Mouse (Mus musculus) hindbrain, embryonic 11.5 days (tissue): Measurements from ENCODE around the gene Pex12. TPM values are rescaled to one million over a fixed set of nuclear protein-coding genes. Genes with fewer than 3 reads are reported as not detected.
A peak's percentile ranks its signal among the peaks of the same experiment; 100 is the strongest.

Source experiments
- ATAC-seq: fragments of 200-750 bp; cut with Nextera tagmentation; 2 replicates; pipeline ENCODE4 v1.8.0; 2017; ENCODE audit warnings: mild to moderate bottlenecking, moderate TSS enrichment, moderate library complexity; ENCODE audit not compliant: low FRiP score
- DNase-seq: peaks from one replicate; pipeline ENCODE4 v3.0.0-alpha.2; 2015; ENCODE audit warnings: low spot score
- H3K27ac ChIP-seq: fragments of 300-500 bp; sonication (generic); 2 replicates; pipeline ENCODE4 v1.5.1; 2014; ENCODE audit warnings: mild to moderate bottlenecking, low read depth, low read length
- H3K27me3 ChIP-seq: fragments of 300-500 bp; sonication (generic); 2 replicates; pipeline ENCODE4 v1.6.1; 2014; ENCODE audit warnings: mild to moderate bottlenecking, low read length, moderate library complexity, mixed read lengths; ENCODE audit not compliant: control insufficient read depth, insufficient read depth
- H3K36me3 ChIP-seq: fragments of 300-500 bp; sonication (generic); 2 replicates; pipeline ENCODE4 v1.6.1; 2014; ENCODE audit warnings: mild to moderate bottlenecking, low read length, moderate library complexity, mixed read lengths; ENCODE audit not compliant: control insufficient read depth, insufficient read depth
- H3K4me1 ChIP-seq: fragments of 300-500 bp; sonication (generic); replicated peaks from 2 replicates; pipeline ENCODE4 v1.6.1; 2014; ENCODE audit warnings: low read length, mixed read lengths; ENCODE audit not compliant: control insufficient read depth, insufficient read depth
- H3K4me2 ChIP-seq: fragments of 300-500 bp; sonication (generic); replicated peaks from 2 replicates; pipeline ENCODE4 v1.6.1; 2014; ENCODE audit warnings: mild to moderate bottlenecking, low read depth, low read length
- H3K4me3 ChIP-seq: fragments of 300-500 bp; sonication (generic); 2 replicates; pipeline ENCODE4 v1.5.1; 2014; ENCODE audit warnings: low read depth, low read length
- H3K9ac ChIP-seq: fragments of 300-500 bp; sonication (generic); 2 replicates; pipeline ENCODE4 v1.6.1; 2014; ENCODE audit warnings: low read depth, low read length
- H3K9me3 ChIP-seq: fragments of 300-500 bp; sonication (generic); 2 replicates; pipeline ENCODE4 v1.6.1; 2016; ENCODE audit warnings: low read length; ENCODE audit not compliant: control insufficient read depth
- WGBS: fragments of 180-500 bp; shearing (Covaris S2); extraction: QIAGEN DNeasy Blood & Tissue Kit; methylation state at CpG from one replicate; pipeline ENCODE4 v1.1.7; 2014; 5-methylcytosine and 5-hydroxymethylcytosine counted together
- polyA plus RNA-seq: library from polyadenylated mRNA; unstranded; fragments of >200 nt; fragmentation: Nextera tagmentation; extraction: Ambion mirVana; gene quantifications from 2 replicates; pipeline ENCODE4 v1.2.1, GENCODE M21; 2014

Gene Pex12
- polyA plus RNA-seq, 1 experiment from 2014 or later, result 20.3 TPM

DNA sequence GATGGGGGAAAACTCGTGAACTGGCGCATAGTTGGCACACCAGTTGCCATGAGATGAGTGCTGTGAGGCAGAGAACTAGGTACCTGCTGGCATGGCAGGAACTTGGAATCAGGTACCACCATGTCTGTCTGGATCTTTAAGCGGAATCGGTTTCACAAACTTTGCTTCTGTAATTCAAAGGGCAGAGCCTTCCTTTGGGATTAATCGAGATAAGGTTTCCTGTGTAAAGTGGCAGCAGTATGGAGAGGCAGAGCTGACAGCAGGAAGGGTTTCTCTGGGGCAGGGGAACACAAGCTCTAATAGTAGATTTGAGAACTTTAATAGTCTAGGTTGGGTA is 10.2 kb downstream of the Pex12 start:
- peak overlapping the region; percentile 79 for H3K9ac ChIP-seq
- peaks cover 3% of the 10 kb centered on the region; the same call in 1 of the 2 replicates for H3K4me1 ChIP-seq
- H3K4me2 ChIP-seq, result peak overlapping the region; percentile 76
- H3K27me3 ChIP-seq, result no peaks in the 10 kb centered on the region
- no peak overlapping the region for H3K27ac ChIP-seq
- WGBS, result 7% methylated on average over 5 of the region's 5 CpGs
- peak overlapping the region; percentile 64 for H3K4me3 ChIP-seq
- ATAC-seq (no peak), DNase-seq (no peak)
- H3K36me3 ChIP-seq, result no peaks in the 10 kb centered on the region
- no peaks in the 10 kb centered on the region for H3K9me3 ChIP-seq

DNA sequence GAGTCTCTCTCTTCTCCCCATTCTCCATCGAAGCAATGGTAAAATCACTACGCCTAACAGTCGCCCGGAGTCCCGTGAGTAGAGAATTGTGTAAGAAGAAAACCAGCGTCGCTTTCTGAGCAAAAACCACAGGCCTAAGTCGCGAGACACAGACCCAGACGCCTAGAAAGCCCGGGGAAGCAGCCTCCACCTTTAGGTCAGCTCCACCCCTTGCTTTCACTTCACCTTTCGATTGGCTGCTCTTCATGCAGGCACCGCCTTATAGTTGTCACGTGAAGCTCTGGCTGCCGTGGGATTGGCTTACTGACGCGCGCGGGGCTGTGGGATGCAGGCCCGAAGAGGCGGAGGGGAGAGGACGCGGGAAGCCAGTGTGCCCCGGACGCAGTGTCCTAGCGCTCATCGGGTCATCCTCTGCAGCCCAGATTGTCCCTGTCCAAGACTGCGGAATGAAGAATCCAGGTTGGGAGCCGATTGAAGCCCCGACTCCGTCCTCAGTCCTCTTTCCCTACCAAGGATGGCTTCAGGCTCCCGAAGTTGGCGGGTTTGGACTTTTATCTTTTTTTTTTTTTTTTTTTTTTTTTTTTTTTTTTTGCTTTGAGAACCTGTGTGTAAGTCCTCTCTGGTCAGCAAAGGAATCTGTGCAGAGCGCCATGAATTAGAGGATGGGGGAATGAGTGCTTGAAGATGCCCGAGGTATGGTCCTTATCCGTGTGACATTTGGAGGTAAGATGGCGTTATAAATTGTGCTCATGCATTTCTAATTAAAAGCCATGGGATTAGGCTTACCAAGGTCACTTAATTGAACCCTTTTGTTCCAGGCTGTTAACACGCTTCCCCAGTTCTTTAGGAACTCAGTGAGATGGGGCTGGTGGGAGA is 10.8 kb downstream of the Pex12 start:
- peak; percentile 99 for ATAC-seq
- Histone ChIP-seq H3K4me2 (peak overlapping the region; percentile 76), H3K9ac (peak overlapping the region; percentile 79), H3K27me3 (no peaks in the 10 kb centered on the region), H3K9me3 (no peaks in the 10 kb centered on the region), H3K36me3 (no peaks in the 10 kb centered on the region), H3K4me1 (peaks cover 3% of the 10 kb centered on the region; the same call in 1 of the 2 replicates), H3K4me3 (peak overlapping the region; percentile 64), H3K27ac (no peak overlapping the region; the same call in 1 of the 2 replicates)
- peak; percentile 92 for DNase-seq
- under 1% methylated on average over 38 of the region's 38 CpGs for whole genome bisulfite sequencing

DNA sequence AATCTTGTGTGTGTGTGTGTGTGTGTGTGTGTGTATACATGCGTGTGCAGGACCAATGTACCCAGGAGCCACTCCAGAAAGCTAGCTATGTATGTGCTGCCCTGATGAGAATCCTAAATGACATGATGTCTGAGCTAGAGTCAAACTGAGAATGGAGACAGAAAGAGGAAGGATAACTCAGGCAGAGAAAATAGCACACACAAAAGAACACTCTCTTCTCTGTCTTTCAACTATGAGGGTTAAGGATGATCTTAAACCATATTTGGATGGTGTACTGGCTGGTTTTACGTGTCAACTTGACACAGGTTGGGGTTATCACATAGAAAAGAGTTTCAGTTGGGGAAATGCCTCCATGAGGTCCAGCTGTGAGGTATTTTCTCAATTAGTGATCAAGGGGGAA is 12.8 kb downstream of the Pex12 start:
- 82% methylated on average over 2 of the region's 2 CpGs for WGBS
- no peak overlapping the region for H3K9ac ChIP-seq
- no peaks in the 10 kb centered on the region for H3K36me3 ChIP-seq
- no peak overlapping the region for H3K27ac ChIP-seq
- H3K4me3 ChIP-seq, result no peak overlapping the region
- H3K27me3 ChIP-seq, result no peaks in the 10 kb centered on the region
- no peak overlapping the region for H3K4me2 ChIP-seq
- H3K9me3 ChIP-seq, result no peaks in the 10 kb centered on the region
- no peak for DNase-seq
- H3K4me1 ChIP-seq, result peaks cover 3% of the 10 kb centered on the region; the same call in 1 of the 2 replicates
- no peak for ATAC-seq

DNA sequence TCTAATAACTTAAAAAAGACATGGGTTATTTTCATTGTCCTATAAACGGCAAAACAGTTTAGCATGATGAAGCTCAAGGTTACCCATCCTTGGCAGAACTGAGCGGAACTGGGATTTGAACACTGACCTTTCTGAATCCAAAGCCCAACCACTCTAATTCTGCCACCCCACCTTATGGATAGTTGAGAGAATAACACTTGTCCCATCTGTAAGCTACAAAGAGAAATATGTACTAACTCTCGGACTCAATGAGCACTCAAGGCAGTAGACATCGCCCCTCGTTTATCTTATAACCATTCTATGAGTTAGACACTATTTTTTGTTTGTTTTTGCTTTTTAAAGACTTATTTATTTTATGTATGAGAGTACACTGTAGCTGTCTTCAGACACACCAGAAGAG is 13.3 kb downstream of the Pex12 start:
- H3K9me3 ChIP-seq, result no peaks in the 10 kb centered on the region
- WGBS, result 92% methylated on average over 5 of the region's 5 CpGs
- DNase-seq, result no peak
- H3K27me3 ChIP-seq, result no peaks in the 10 kb centered on the region
- H3K9ac ChIP-seq, result no peak overlapping the region
- ATAC-seq, result no peak
- H3K27ac ChIP-seq, result no peak overlapping the region
- H3K4me1 ChIP-seq, result peaks cover 3% of the 10 kb centered on the region; the same call in 1 of the 2 replicates
- H3K4me3 ChIP-seq, result no peak overlapping the region
- no peaks in the 10 kb centered on the region for H3K36me3 ChIP-seq
- H3K4me2 ChIP-seq, result no peak overlapping the region

DNA sequence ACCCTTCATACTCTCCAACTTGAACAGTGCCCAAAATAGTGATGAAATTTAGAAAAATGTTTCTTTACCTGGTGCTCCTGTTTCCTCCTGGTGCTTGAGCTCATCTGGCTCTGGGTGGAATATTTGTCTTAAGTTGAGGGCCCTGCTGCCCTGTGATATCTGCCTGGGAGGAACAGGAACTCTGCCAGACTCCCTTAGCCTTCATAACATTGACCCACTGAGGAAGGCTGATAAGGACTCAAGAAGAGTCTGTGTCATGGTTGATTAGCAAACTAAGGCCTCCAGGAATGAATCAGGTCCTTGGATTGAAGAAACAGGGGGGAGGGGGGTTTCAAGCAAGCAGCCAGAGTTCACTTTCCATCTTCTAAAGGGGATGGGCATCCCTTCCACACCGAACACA is 15.8 kb downstream of the Pex12 start, which contains the start of gene Slfn14:
Slfn14 (minus strand) TSS at position 161 of the 400 bp plus-strand sequence.
- no peaks in the 10 kb centered on the region for H3K36me3 ChIP-seq
- H3K4me2 ChIP-seq, result no peak within 1 kb of the TSS
- no peak within 1 kb of the TSS for H3K4me3 ChIP-seq
- DNase-seq (no peak), ATAC-seq (no peak)
- WGBS, result 76% methylated on average over 1 of the region's 1 CpGs
- H3K9me3 ChIP-seq, result no peaks in the 10 kb centered on the region
- no peaks in the 10 kb centered on the region; the same call in 1 of the 2 replicates for H3K4me1 ChIP-seq
- H3K27ac ChIP-seq, result no peak within 1 kb of the TSS
- no peaks in the 10 kb centered on the region for H3K27me3 ChIP-seq
- no peak within 1 kb of the TSS for H3K9ac ChIP-seq

DNA sequence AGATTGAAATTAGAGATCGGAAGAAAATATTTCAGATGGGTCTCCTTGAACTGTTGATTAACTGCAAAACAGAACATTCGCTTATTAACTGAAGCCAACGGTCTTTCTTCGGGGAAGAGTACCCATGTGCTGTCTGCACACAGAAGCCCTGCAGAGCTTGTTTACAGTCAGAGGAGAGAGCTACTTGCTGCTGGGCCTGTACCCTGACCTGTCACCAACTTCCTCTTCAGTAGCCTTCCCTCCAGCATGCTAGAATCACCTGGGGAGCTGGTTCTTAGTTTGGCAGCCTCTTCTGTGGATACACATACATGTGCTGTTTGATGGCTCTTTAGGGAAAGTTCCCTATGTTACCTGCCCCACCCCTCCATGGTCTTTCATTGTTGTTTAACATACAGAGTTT is 16.8 kb downstream of the Pex12 start:
- H3K9ac ChIP-seq, result no peak overlapping the region
- no peaks in the 10 kb centered on the region for H3K9me3 ChIP-seq
- no peak overlapping the region for H3K4me3 ChIP-seq
- H3K27me3 ChIP-seq, result no peaks in the 10 kb centered on the region
- H3K4me1 ChIP-seq, result no peaks in the 10 kb centered on the region
- H3K4me2 ChIP-seq, result no peak overlapping the region
- no peak for ATAC-seq
- no peak for DNase-seq
- no peaks in the 10 kb centered on the region for H3K36me3 ChIP-seq
- WGBS, result 90% methylated on average over 4 of the region's 4 CpGs
- H3K27ac ChIP-seq, result no peak overlapping the region

DNA sequence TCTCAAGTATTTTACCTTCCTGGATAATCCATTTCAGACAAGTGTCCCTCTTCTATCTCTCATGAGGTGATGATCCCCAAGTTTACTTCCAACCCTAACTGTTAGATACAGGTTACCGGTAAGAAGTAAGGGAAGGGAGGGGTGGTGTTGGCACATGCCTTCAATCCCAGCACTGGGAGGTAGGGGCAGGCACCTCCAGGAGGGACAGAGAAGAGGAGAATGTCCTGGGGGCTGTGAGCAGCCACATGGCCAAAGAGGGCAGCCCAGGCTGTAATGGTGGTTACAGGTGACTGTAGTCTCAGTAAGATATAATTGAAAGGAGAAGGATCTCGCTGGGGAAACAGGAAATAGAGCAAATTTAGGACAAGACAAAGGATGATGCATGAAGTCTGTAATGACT is 20.3 kb downstream of the Pex12 start:
- Histone ChIP-seq H3K36me3 (no peaks in the 10 kb centered on the region), H3K27me3 (no peaks in the 10 kb centered on the region), H3K27ac (no peak overlapping the region), H3K4me1 (no peaks in the 10 kb centered on the region), H3K4me3 (no peak overlapping the region), H3K9ac (no peak overlapping the region), H3K9me3 (no peaks in the 10 kb centered on the region), H3K4me2 (no peak overlapping the region)
- ATAC-seq, result no peak
- DNase-seq, result no peak
- 80% methylated on average over 2 of the region's 2 CpGs for WGBS

DNA sequence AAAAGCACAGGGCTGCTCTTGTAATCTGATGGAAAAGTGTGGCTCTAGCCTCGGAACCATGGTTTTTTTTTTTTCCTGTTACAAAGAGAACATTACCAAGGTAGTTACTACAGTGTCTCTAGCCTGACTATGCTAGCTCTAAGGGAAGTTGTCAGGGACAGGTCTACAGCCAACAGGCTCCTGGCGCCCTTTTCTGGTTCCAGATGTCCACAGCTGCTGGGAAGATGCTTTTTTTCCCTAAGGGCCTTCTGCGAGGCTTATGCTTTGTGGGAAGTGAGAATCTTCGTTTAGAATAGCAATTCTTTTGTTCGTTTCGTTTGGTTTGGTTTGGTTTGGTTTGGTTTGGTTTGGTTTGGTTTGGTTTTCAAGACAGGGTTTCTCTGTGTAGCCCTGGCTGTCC is 22.7 kb downstream of the Pex12 start:
- Histone ChIP-seq H3K4me3 (no peak overlapping the region), H3K27me3 (no peaks in the 10 kb centered on the region), H3K4me1 (no peaks in the 10 kb centered on the region), H3K36me3 (no peaks in the 10 kb centered on the region), H3K9me3 (no peaks in the 10 kb centered on the region), H3K9ac (no peak overlapping the region), H3K4me2 (no peak overlapping the region), H3K27ac (no peak overlapping the region)
- WGBS, result 78% methylated on average over 6 of the region's 6 CpGs
- no peak for ATAC-seq
- DNase-seq, result no peak

DNA sequence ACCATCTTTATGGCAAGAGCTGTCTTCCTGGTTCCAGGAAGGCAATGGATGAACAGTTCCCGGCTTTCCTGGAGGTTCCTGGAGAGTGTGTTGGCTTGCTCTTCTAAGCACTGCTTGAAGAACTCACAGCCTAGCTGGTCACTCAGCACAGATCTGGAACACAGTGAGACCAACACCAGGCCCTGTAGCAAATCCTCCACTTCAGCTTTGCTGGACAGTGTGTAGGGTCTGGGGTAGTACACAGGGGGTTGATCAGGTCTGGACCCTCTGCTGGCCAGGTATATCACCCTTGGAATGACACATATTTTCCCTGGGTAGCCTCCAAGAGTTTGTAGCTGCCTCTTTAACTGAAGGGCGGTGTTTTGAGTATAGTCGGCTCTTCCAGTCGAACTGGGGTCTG is 23.4 kb downstream of the Pex12 start:
- H3K4me3 ChIP-seq, result no peak overlapping the region
- 84% methylated on average over 4 of the region's 4 CpGs for WGBS
- no peaks in the 10 kb centered on the region for H3K27me3 ChIP-seq
- no peaks in the 10 kb centered on the region for H3K4me1 ChIP-seq
- no peak overlapping the region for H3K27ac ChIP-seq
- no peak overlapping the region for H3K9ac ChIP-seq
- H3K9me3 ChIP-seq, result no peaks in the 10 kb centered on the region
- no peaks in the 10 kb centered on the region for H3K36me3 ChIP-seq
- ATAC-seq, result no peak
- no peak overlapping the region for H3K4me2 ChIP-seq
- DNase-seq, result no peak
